Mouse (Mus musculus): ENCODE results near the gene Crlf2. TPM values are rescaled to one million over a fixed set of nuclear protein-coding genes. Genes with fewer than 3 reads are reported as not detected.

The Crlf2 gene
- total and polyA plus RNA-seq, 3 experiments = 10.5 to 32.5 (median 22.6) TPM

- no peak for TF ChIP-seq ZKSCAN1 (IDR thresholded peaks at IDR 0.05; ENCODE audit: borderline replicate concordance, low read depth, low read length)
Observed at GRCm38 (mm10) chr5:109557321-109558122, 1.3 kb downstream of the Crlf2 start (continued).

- Histone ChIP-seq H3K9ac (ENCODE audit: insufficient read depth, low read depth) (no peak overlapping the region), H3K79me2 (replicated peaks; ENCODE audit: control insufficient read depth, extremely low read depth, insufficient read depth, poor library complexity, severe bottlenecking) (no peaks in the 10 kb centered on the region), H3K36me3 (replicated peaks in 1 of 2; ENCODE audit: control insufficient read depth in 1 of 2, insufficient read depth in 1 of 2, low read length in 1 of 2) (peaks cover 36 to 46% of the 10 kb centered on the region in 2 experiments), H3K27me3 (replicated peaks) (no peaks in the 10 kb centered on the region), H3K4me3 (replicated peaks in 1 of 3; ENCODE audit: low read depth in 2 of 3, low read length in 2 of 3, poor library complexity in 1 of 3) (peak overlapping the region; percentile 28 to 57 (median 50)), H3K9me3 (replicated peaks; ENCODE audit: low read length) (peaks cover 42% of the 10 kb centered on the region), H3K4me2 (ENCODE audit: insufficient read depth, low read depth, poor library complexity, severe bottlenecking) (no peak overlapping the region), H3K27ac (ENCODE audit: insufficient read depth, low read depth) (peak overlapping the region; percentile 100), H3K4me1 (ENCODE audit: control insufficient read depth in 1 of 2, insufficient read depth in 2 of 2) (no peaks in the 10 kb centered on the region; a peak in 1 of 4 replicates)
- in situ Hi-C loops (cut with MboI; ENCODE audit: low pct_ligation_motif_present, low pct_unique_long_range_greater_than_20kb, low sequenced_read_pairs) (no loop called here), dilution Hi-C loops (cut with MboI; ENCODE audit: extremely low pct_ligation_motif_present, extremely low pct_unique_long_range_greater_than_20kb, low sequenced_read_pairs) (no loop called here)
- DNase-seq (ENCODE audit: extremely low read depth) = peak; percentile 97
- TF ChIP-seq JUN (IDR thresholded peaks at IDR 0.05; ENCODE audit: insufficient read depth, low read depth, low read length) (no peak), MAFK (IDR thresholded peaks at IDR 0.05; ENCODE audit: insufficient replicate concordance, low read length) (no peak), NELFE (IDR thresholded peaks at IDR 0.05; ENCODE audit: low read depth, low read length) (0 out of 2 replicates have a peak, but pooled peaks have one; percentile 12), BHLHE40 (IDR thresholded peaks at IDR 0.05; ENCODE audit: low read depth, low read length) (0 out of 2 replicates have a peak, but pooled peaks have one; percentile 27), JUND (conservative IDR thresholded peaks at IDR 0.05; ENCODE audit: low read depth, low read length) (no peak), ZKSCAN1 (IDR thresholded peaks at IDR 0.05; ENCODE audit: borderline replicate concordance, low read depth, low read length) (no peak), PAX5 (IDR thresholded peaks at IDR 0.05; ENCODE audit: low read length) (no peak), ZC3H11A (IDR thresholded peaks at IDR 0.05; ENCODE audit: low read depth, low read length) (no peak), RAD21 (IDR thresholded peaks at IDR 0.05; ENCODE audit: low read depth, low read length) (no peak), USF1 (IDR thresholded peaks at IDR 0.05; ENCODE audit: low read depth, low read length) (no peak), MAX (IDR thresholded peaks at IDR 0.05; ENCODE audit: low read length) (peak; percentile 51; the same call in 1 of the 2 replicates), GABPA (IDR thresholded peaks at IDR 0.05; ENCODE audit: insufficient replicate concordance, low read depth, low read length) (peak; percentile 80), HCFC1 (IDR thresholded peaks at IDR 0.05; ENCODE audit: low read depth, low read length) (peak; percentile 67; the same call in 1 of the 2 replicates), MXI1 (IDR thresholded peaks at IDR 0.05; ENCODE audit: low read depth, low read length) (0 out of 2 replicates have a peak, but pooled peaks have one; percentile 19), TCF12 (IDR thresholded peaks at IDR 0.05; ENCODE audit: low read depth, low read length) (0 out of 2 replicates have a peak, but pooled peaks have one; percentile 11), ELF1 (IDR thresholded peaks at IDR 0.05; ENCODE audit: low read depth, low read length) (peak; percentile 92), SIN3A (IDR thresholded peaks at IDR 0.05; ENCODE audit: low read length) (no peak), MEF2A (IDR thresholded peaks at IDR 0.05; ENCODE audit: borderline replicate concordance, low read depth, low read length) (no peak), USF2 (conservative IDR thresholded peaks at IDR 0.05; ENCODE audit: low read depth, low read length) (no peak), TBP (conservative IDR thresholded peaks at IDR 0.05; ENCODE audit: low read depth, low read length) (no peak), UBTF (IDR thresholded peaks at IDR 0.05; ENCODE audit: low read depth, low read length) (no peak), MYC (IDR thresholded peaks at IDR 0.05; ENCODE audit: low read depth, low read length) (no peak), POLR2A (IDR thresholded peaks at IDR 0.05; ENCODE audit: low read depth, low read length) (no peak; the same call in none of the 2 replicates), E2F4 (IDR thresholded peaks at IDR 0.05; ENCODE audit: insufficient replicate concordance, low read depth, low read length) (no peak), MAZ (IDR thresholded peaks at IDR 0.05; ENCODE audit: low read depth, low read length) (peak; percentile 56; the same call in 1 of the 2 replicates), SMC3 (IDR thresholded peaks at IDR 0.05; ENCODE audit: low read depth, low read length) (no peak), ETS1 (conservative IDR thresholded peaks at IDR 0.05; ENCODE audit: low read depth, low read length) (peak; percentile 43), ZNF384 (IDR thresholded peaks at IDR 0.05; ENCODE audit: low read depth, low read length) (no peak), CTCF (conservative IDR thresholded peaks at IDR 0.05 in 1 of 2, IDR thresholded peaks at IDR 0.05 in 1 of 2; ENCODE audit: low read depth in 2 of 2, low read length in 2 of 2) (no peak), EP300 (IDR thresholded peaks at IDR 0.05; ENCODE audit: low read length) (no peak), RCOR1 (conservative IDR thresholded peaks at IDR 0.05; ENCODE audit: low read depth, low read length) (no peak), IRF4 (IDR thresholded peaks at IDR 0.05; ENCODE audit: low read depth, low read length) (0 out of 2 replicates have a peak, but pooled peaks have one; percentile 43), POLR2AphosphoS2 (IDR thresholded peaks at IDR 0.05; ENCODE audit: low read depth, low read length) (no peak), CHD2 (IDR thresholded peaks at IDR 0.05; ENCODE audit: low read length) (no peak)
Observed at GRCm38 (mm10) chr5:109556591-109557320, 2.0 kb downstream of the Crlf2 start.

Data from CH12.LX (cell line).